Mouse (Mus musculus): ENCODE measurements around the gene Ubl3. TPM values are rescaled to one million over a fixed set of nuclear protein-coding genes. Genes with fewer than 3 reads are reported as not detected.
A peak's percentile ranks its signal among the peaks of the same experiment; 100 is the strongest.

Ubl3 gene
- total RNA-seq, 2 experiments from 2014 or later = 150 to 159 TPM

DNA sequence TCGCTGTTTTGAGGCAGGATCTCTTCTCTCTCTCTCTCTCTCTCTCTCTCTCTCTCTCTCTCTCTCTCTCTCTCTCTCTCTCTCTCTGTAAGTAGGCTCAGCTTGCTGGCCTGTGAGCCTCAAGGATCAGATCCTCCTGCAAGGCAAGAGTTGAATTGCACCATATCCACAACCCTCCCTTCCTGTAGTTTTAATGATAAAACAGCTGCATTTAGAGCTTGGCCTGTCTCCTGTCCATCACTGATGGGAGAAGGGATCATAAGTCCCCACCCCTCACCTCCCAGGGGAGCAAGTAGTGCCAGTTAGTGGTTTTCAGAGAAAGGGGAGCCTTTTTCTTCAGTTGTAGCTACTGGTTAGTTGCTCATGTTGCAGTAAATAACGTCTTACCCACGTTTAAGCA, 11.5 kb upstream of the Ubl3 start:
- no peak for DNase-seq (ENCODE audit: low spot score)

DNA sequence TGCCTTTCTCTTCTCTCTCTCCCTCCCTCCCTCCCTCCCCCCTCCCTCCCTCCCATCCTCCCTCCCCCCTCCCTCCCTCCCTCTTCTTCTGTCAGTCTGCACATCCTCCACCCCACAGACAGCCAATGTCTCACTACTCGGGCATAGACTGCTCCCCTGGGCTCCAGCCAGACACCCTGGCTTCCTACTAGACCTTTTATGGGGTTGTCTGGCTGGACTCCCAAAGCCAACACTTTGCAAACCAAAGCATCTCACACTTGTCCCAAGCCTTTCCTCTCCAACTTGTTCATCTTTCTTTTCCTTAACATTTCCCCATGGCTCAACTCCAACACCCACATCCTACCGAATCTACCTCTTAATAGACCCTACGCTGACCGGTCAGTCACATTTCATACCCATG, 10.7 kb upstream of the Ubl3 start:
- no peak for DNase-seq (ENCODE audit: low spot score)

DNA sequence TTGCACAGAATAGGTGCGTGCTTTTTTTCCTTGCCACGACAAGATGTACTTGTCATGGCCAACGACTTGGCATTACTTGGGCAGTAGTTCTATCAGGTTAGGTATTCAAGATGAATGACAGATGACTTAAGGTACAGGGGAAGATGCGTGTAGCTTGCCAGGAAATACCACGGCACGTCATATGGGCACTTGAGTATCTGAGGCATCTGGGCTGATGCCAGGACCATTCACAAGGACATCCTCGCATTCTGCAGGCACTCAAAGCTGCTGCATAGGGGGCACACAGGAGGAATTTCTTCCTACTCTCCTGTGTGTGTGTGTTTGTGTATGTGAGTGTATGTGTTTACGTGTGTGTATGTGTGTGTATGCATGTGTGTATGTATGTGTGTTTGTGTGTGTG, 9.6 kb upstream of the Ubl3 start:
- DNase-seq (ENCODE audit: low spot score) = no peak

DNA sequence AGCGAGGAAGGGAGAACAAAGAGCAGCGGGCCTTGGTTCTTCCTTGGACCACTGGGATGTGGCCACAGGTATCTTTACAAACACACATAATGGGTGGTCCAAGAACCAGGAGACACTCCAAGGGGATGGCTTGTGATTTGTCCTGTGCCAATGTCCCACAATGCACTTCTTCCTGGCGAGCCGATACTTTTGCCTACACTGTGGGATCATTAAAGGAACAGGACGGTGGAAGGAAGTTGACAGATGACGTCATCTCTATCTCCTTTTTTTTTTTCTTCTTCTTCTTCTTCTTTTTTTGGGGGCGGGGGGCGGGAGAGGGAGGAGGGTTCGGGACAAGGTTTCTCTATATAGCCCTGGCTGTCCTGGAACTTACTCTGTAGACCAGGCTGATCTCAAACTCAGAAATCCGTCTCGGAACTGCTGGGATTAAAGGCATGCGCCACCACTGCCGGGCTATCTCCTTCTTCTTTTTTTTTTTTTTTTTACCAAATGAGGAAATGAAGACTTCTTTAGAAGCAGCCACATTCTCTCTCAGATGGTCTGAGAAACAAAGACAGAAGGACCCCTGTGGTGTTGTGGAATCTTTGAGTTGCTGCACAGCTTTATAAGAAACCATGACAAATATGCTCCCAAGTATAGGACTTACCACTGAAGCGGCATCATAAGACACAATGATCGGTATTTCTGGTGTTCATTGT, 6.8 kb upstream of the Ubl3 start:
- DNase-seq (ENCODE audit: low spot score) = no peak

DNA sequence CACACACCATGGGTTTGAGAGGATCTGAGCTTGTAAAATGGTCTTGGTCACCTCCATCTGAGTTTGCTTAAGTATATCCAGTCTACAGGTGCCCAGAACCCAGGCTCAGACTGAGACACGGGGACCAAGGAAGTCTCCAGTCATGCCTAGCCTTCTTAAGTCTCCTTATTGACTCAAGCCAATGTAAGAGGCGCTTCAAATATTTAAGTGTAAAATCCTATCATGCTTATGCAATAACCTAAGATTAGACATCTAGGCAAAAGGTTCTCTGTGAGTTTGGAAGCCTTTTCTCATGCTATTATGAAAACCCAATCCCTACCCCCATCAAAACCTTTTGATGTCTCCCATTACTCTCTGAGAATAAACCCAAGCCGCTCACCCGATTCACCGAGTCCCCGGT, 5.9 kb upstream of the Ubl3 start:
- no peak for DNase-seq (ENCODE audit: low spot score)

DNA sequence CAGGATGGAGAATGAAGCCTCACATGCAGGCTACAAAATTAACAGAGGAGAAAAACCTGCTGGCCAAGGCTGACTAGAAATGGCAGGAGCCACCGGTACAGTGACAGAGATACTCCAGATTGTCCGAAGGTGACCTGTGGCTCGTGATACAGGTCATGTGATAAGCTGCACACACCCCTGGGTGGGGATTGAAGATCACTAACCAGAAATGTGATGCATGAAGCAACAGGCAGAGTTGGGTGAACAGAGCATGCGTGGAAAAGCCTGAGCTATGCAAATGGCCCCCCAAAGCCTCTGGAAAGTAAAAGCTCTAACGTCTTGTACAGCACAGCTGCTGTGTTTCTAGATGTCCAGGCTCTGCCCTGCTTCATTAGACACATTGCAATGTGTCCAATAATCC, 3.9 kb upstream of the Ubl3 start:
- no peak for DNase-seq (ENCODE audit: low spot score)

DNA sequence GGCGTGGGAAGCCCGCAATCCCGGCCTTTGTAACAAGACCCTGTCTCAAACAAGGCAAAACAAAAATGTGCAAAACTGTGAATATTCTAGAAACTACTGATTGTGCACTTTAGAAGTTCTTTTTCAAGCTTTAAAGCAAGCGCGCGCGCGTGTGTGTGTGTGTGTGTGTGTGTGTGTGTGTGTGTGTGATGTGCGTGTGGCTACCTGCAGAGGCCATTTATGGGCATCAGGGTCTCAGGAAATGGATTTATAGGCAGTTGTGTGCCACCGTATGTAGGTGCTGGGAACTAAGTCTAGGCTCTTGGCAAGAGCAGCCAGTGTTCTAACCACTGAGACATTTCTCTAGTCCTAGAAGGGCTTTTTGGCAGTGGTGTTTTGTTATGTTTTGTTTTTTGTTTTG, 2.6 kb upstream of the Ubl3 start:
- DNase-seq (ENCODE audit: low spot score) = no peak

DNA sequence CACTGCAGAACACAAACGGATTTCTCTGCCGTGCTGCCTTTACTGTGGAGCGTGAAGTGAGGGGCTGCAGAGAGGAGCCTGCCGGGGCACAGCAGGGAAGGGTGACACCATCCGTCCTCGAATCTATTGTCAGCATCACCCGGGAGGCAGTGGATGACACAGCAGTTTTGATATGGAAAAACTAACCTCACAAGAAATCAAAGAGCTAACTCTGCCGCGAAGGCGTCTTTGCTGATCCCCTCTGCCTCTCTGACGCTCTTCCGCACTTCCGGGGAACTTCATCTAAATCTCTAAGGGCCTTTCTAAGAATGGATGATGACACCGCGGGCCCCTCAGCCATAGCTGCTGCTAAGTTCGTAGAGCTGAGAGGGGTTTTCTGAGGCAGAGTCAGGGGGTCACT, 2.1 kb upstream of the Ubl3 start:
- no peak for DNase-seq (ENCODE audit: low spot score)

DNA sequence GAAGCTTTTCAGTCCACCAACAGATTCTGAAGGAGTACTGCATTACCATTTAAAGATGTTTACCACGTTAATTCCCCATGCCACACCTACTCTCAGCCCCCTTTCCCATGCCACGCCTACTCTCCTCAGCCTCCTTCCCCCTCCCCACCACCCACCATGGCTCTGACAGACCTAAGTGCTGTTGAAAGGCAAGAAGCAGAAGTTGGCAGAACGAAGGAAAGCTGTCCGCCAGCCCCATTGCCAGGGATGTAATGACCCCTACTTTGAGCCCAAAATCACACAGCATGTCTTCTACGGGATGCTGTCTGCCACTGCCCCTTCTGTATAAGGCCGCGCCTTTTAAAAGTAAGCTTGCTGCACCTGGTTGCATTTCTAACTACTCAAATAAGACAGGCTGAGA, 1.7 kb upstream of the Ubl3 start:
- DNase-seq (ENCODE audit: low spot score) = no peak

DNA sequence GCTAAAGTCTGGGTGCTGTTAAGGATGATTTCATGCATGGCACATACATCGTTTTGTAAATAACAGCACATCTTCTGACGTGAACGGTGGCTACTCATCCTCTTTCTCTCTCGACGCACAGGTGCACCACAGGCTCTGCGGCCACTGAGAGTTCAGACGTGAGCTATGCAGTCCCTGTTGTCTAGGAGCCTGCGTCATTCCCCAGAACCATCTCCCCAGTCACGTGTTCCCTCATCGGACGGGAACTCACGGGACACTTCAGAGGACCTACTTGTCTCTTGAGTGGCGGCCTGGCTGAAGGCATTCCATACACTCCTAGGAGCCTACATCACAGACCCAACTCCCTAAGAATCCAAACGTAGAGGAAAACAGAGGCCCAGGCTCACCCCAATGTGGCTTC, 1.1 kb upstream of the Ubl3 start:
- DNase-seq (ENCODE audit: low spot score) = no peak

DNA sequence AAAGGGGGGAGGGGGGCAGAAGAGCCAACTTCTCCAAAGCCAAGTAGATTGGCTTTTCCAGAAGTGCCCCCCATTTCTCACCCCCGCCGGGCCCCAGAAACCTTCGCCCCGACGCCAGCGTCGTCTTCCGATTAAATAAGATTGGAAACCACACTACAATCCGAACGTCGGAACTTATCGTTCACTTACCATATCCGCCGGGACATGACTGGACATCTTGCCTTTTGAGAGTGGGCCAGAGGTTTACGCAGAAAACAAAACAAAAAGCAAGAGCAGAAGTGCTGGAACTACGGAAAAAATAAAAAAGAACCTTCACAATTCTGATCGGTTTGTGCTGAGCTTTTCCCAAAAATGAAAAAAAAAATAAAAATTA, 839 bp downstream of the Ubl3 start:
- DNase-seq (ENCODE audit: low spot score) = peak; percentile 40

DNA sequence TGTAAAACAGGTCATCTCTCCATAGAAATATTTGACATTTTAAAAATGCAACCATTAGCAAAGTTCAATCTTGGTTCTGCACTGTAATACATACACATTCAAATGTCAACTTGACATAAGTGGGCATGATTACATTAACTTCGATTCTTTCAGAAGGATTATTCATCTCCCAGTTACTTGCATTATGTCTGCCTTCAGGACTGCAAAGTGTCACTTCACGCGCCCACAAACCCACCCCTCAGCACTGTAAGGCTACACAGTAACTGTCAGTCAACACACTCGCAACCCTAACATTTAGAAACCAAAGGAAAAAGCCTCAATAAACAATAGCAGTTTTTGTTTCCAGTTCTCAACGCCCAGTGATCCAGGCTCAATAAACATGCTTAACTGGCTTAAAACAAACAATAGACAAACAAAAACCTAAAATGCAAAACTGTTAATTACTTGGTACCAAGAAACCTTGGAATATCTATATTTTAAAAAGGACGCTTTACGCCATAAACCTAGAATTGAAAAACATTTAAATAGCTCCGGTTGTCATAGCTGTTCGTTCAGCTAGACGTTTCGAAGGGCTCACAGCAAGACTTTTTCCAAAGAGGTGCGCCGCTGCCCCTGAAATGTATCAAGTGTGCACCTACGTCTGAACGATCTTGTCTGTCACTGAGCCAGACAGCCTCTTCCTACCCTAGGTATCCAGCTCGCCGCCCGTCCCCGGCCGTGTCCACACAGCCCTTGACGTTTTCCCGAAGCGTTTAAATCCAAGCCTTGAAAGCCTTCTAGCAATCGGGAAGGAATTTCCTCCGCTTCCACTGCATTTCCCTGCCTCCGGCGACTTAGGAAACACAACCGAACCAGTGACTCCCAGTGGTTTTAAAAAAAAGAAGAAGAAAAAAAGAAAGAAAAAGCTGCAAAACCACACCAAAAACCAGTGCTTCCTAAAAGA, 1.5 kb downstream of the Ubl3 start:
- peak; percentile 61 for DNase-seq (ENCODE audit: low spot score)

DNA sequence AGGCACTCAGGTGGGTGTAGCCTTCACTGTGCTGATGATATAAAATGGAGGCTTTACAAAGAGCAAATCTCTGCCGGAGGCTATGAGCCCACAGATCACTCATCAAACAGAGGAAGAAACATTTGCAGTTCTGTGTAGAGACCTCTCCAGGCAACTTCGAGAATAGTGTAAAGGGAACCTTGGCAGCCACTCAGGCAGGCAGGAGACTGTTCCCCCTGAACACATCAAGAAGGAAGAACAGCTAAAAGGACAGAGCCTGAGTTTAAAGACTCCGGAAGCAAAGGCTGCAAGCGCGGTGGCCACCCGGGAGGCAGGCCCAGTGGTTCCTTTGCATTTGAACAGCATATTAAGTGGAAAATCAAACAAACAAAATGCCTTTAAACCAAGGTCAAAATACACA, 2.2 kb downstream of the Ubl3 start:
- no peak for DNase-seq (ENCODE audit: low spot score)

DNA sequence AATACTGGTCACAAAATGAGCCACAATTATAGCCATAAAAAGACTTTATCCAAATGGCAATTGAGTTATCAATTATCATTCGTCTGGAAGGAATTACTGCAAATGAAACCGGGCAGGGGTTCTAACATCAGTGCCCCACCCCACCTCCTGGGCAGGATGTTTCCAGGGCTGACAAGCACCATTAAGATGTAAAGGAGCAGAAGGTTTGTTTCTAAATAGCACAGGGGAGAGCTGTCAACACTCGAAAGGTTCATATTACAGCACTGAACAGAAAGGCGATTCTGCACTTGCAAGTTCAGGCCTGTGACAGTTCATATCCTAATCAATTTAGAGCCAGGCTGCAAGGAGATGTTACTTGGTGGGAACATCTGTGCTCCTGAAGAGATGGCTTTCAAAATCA, 3.3 kb downstream of the Ubl3 start:
- DNase-seq (ENCODE audit: low spot score) = peak; percentile 25

DNA sequence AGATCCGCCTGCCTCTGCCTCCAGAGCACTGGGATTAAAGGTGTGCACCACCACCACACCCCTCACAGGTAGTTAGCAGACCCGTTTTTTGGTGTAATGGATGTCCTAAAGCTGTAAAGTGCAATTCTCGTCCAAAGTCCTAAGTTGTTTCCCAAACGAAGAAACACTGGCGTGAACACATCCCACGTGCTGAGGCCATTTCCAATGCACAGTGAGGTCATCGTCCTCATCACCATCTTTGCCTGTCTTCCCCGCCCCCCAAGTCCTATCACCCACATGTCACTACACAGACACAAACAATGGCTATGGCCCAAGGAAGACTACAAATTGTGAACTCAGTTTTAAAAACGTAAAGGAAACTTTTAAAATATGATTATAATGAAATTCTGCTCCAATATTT, 4.0 kb downstream of the Ubl3 start:
- no peak for DNase-seq (ENCODE audit: low spot score)

DNA sequence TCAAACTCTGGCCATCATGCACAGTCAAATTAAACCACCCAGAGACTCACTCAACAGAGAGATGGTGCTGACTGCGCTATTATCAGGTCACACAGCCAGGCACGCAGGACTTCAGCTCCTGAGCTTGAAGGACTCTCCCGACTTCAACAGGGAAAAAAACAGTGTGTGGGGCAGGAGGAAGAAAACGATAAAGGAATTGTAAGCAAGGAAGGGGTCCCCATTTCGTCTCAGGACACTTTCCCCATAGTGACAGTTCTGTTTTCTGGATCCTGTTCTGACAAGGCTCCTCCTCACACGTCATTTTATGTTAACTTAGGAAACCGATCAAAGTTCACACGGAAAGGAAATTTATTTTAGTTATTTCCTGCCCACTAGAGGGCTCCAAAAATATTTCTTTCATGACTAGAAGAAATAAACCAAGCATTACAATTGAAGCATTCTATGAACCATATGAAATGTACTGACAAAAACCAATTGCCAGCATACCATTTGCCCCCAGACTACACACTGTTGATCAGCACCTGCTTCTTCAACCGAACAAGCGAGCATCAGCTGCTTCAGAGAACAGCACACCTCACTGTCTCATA, 4.6 kb downstream of the Ubl3 start:
- DNase-seq (ENCODE audit: low spot score) = no peak

DNA sequence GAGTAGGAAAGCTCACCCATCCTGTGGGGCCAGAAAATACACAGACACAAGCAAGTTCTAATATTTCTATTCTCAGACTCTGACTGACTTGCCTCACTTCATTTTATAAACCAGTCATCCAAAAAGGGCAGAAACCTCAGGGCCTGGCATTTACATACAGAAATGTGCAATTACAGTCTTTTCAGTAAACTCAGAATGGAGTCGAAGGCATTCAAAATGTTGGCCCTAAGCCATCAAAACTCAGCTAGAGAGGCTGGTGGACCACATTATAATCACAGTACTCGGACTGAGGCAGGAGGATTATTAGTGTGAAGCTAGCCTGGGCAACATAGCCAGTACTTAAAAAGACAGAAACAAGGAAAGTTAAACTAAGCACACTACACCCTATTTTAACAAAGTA, 5.6 kb downstream of the Ubl3 start:
- no peak for DNase-seq (ENCODE audit: low spot score)

DNA sequence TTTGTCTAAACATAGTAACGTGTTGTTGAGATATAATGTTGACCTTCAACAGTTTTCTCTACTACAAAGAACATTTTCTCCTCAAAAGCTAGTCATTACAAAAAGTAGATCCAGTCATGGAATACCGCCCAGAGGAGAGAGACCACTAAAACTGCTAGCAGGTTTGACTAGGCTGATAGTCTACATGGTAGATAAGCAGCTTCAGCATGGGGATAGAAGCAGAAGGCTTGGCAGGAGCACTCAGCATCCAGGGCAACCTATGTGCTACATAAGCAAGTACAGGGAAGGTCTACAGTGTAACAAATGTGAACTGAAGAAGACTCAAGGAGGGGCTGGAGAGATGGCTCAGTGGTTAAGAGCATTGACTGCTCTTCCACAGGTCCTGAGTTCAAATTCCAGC, 7.9 kb downstream of the Ubl3 start:
- DNase-seq (ENCODE audit: low spot score) = no peak

DNA sequence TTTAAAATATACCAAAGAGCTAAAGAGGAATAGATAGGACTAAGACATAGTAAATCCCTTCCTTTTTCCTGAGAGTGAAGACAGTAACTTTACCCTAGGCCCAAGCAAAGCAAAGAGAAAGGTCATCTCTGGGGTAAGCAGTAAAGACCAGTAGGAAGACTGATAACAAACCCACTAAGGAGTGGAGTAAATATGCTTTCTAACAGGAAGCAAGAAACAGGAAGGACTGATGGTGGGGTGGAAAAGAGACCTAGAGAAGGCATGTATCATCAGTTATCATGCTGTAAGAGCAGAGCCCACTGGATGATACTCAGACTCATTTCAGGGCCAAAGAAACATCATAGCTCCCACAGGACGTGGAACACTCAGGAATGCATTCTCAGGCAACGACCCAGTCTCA, 10.4 kb downstream of the Ubl3 start:
- no peak for DNase-seq (ENCODE audit: low spot score)

DNA sequence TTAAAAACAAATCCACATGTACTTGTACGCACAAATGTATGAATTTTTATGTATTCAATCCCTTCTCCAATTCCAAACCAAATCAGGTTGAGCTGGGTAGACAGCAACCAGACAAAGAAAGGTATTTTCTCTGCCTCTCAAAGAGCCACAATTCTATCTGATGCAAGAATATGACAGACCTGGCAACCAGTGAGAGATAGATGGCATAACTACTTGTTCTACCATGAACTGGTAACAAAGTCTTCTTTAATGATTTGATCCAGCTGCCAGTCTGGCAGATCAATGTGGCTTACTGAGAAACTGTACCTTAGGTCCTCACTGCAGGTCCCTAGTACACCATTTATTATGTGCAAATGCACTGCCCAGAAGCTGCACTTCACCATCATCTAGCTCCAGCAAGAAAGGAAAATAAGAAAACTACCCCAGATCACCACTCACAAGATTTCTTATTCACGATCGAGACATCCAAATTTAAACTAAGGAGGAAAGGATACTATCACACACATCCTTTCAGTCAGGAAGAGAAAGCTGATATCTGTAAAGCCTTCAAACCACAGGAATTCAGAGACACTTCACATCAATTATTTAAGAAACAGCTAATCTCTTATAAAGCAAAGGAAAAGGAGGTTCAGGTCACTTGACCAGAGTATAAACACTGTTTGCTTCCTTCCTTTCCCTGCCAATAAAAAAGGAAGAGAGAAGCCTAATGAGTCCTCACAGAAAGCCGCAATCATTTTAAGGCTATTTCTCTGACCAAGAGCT, 16.7 kb downstream of the Ubl3 start:
- no peak for DNase-seq (ENCODE audit: low spot score)

DNA sequence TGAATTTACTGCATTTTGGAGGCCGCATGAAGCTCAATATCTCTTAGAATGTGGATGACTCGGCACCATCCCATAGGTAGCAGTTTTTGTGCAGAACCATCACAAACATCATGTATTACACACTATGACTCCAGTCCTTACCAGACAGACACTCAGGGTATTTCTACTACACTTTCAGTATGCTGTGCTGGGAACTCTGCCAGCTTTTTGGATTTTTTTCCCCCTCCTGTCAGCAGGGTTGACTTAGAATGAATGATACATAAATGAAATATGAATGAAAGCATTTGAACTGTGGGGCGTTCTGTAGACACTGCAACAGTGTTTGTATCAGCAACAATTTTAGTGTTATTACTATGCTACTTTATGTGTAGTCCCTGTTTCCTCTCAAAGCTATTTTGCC, 17.9 kb downstream of the Ubl3 start:
- peak; percentile 42 for DNase-seq (ENCODE audit: low spot score)

DNA sequence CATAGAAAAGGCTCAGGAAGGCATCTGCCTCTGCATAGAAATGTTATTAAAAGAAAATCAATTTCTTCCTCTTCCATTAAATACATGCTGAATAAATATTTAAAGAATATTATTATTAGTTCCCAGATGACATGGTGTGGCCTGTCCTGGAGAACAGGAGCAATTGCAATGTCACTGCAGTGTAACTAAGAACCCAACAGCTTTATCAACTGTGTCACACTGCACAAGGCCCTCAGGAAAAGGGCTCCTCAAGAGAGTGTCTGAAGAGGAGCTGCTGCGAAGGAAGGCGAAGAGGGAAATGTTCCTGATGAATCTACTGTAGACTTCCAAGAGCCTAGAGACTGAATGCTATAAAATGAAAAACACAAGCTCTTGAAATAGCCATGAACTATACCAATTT, 18.7 kb downstream of the Ubl3 start:
- DNase-seq (ENCODE audit: low spot score) = no peak

Data from gastrocnemius, adult 18-20 months (tissue).